Mouse (Mus musculus): Measurements from ENCODE around the gene Ston2. TPM values are rescaled to one million over a fixed set of nuclear protein-coding genes. Genes with fewer than 3 reads are reported as not detected.
A peak's percentile ranks its signal among the peaks of the same experiment; 100 is the strongest.

The Ston2 gene
- total and polyA plus RNA-seq, 2 experiments from 2014 or later, result 7.7 to 8.8 TPM

DNA sequence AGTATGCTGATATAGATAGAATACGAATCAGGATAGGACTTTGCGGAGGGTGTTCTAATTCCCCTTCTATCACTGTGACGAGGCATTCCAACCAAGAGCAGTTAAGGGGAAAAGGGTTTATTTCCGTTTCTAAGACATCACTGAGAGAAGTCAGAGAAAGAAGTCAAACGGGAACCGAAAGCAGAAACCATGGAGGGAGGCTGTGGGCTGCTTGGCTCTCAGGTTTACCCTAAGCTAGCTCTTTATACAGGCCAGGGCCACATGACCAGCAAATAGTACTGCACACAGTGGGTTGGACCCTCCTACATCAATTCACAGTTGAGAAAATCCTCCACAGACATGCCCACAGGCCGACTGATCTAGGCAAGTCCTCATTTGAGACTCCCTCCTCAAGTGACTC, 69.1 kb downstream of the Ston2 start:
- no peaks in the 10 kb centered on the region for H3K9me3 ChIP-seq (ENCODE audit: low read length)
- H3K4me1 ChIP-seq (ENCODE audit: insufficient read depth), result no peaks in the 10 kb centered on the region
- no peak for TF ChIP-seq CTCF (IDR thresholded peaks at IDR 0.05; ENCODE audit: low read depth)
- no peak overlapping the region for H3K9ac ChIP-seq
- ATAC-seq, result no peak
- no peaks in the 10 kb centered on the region for H3K36me3 ChIP-seq (ENCODE audit: insufficient read depth)
- no peaks in the 10 kb centered on the region for H3K27me3 ChIP-seq (ENCODE audit: insufficient read depth, low read length)
- WGBS, result 83% methylated on average over 7 of the region's 7 CpGs
- H3K4me2 ChIP-seq (ENCODE audit: low read depth), result no peak overlapping the region
- H3K4me3 ChIP-seq (ENCODE audit: low read depth, low read length), result no peak overlapping the region
- H3K27ac ChIP-seq (ENCODE audit: low read depth, low read length), result no peak overlapping the region
- no peak for DNase-seq

DNA sequence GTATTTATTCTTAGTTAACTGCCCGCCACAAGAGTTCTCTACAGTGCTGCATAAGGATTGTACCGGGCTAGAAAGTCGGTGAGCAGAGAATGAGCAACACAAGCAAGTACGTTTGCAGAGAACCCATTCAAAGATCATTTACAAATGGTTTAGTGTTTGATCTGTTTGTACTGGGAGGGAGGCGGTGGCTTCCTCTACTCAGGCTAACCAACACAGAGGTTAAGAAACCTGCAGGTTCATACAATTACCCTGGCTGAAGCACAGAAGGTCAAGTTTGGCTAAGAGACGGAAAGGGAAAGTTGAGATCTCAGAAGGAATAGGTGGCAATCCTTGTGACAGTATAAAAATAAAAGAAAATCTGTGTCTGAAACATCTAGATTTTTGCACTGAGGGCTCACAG, 72.5 kb downstream of the Ston2 start:
- Histone ChIP-seq H3K27me3 (ENCODE audit: insufficient read depth, low read length) (no peaks in the 10 kb centered on the region), H3K4me2 (ENCODE audit: low read depth) (no peak overlapping the region), H3K4me3 (ENCODE audit: low read depth, low read length) (no peak overlapping the region), H3K9ac (no peak overlapping the region), H3K4me1 (ENCODE audit: insufficient read depth) (0 out of 2 replicates have a peak, but pooled peaks cover 4% of the 10 kb centered on the region), H3K27ac (ENCODE audit: low read depth, low read length) (no peak overlapping the region), H3K36me3 (ENCODE audit: insufficient read depth) (no peaks in the 10 kb centered on the region), H3K9me3 (ENCODE audit: low read length) (no peaks in the 10 kb centered on the region)
- 70% methylated on average over 6 of the region's 6 CpGs for WGBS
- no peak for TF ChIP-seq CTCF (IDR thresholded peaks at IDR 0.05; ENCODE audit: low read depth)
- ATAC-seq, result no peak
- DNase-seq, result no peak

DNA sequence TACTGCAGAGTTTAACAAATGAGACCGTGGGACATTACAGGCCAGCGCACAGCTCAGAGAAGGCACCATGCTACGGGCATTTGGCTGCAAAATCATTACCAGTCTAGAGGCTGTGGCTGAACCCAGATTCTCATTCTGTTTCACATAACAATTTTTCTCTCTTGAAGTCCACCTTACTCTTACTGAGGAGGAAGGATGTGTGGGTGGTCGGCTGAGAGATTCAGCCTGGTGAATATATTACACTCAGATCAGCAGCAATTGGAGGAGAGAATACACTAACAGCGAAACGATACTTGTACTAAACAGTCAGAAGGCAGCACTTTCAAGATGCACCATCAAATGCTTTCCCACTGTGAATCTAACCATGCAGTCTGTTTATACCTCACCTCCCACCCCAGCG, 74.8 kb downstream of the Ston2 start:
- no peak for TF ChIP-seq CTCF (IDR thresholded peaks at IDR 0.05; ENCODE audit: low read depth)
- Histone ChIP-seq H3K9ac (no peak overlapping the region), H3K4me2 (ENCODE audit: low read depth) (no peak overlapping the region), H3K36me3 (ENCODE audit: insufficient read depth) (no peaks in the 10 kb centered on the region), H3K4me3 (ENCODE audit: low read depth, low read length) (no peak overlapping the region), H3K27me3 (ENCODE audit: insufficient read depth, low read length) (no peaks in the 10 kb centered on the region), H3K4me1 (ENCODE audit: insufficient read depth) (0 out of 2 replicates have a peak, but pooled peaks cover 4% of the 10 kb centered on the region), H3K27ac (ENCODE audit: low read depth, low read length) (no peak overlapping the region), H3K9me3 (ENCODE audit: low read length) (no peaks in the 10 kb centered on the region)
- 94% methylated on average over 7 of the region's 7 CpGs for WGBS
- no peak for DNase-seq
- ATAC-seq, result no peak

DNA sequence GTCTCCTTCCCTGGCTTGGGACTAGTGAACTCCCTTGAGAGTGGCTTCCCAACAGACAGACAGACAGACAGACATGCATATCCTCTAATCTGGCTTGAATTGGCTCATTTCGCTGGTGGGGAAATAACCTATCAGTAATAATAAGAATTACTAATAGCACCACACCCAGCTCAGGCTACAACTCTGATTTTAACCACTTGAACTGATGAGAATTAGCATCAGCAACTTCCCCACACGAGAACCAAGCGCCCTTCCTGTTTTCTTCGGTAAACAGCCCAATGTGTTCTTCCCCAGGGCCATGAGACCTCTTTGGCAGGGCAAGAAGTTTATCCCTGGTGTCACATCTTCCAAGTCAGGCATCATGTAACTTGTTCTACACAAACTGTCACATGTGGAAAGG, 76.5 kb downstream of the Ston2 start:
- Histone ChIP-seq H3K4me3 (ENCODE audit: low read depth, low read length) (no peak overlapping the region), H3K9ac (no peak overlapping the region), H3K4me1 (ENCODE audit: insufficient read depth) (0 out of 2 replicates have a peak, but pooled peaks cover 4% of the 10 kb centered on the region), H3K36me3 (ENCODE audit: insufficient read depth) (no peaks in the 10 kb centered on the region), H3K9me3 (ENCODE audit: low read length) (no peaks in the 10 kb centered on the region), H3K4me2 (ENCODE audit: low read depth) (no peak overlapping the region), H3K27ac (ENCODE audit: low read depth, low read length) (no peak overlapping the region), H3K27me3 (ENCODE audit: insufficient read depth, low read length) (no peaks in the 10 kb centered on the region)
- DNase-seq (no peak), ATAC-seq (no peak)
- TF ChIP-seq CTCF (IDR thresholded peaks at IDR 0.05; ENCODE audit: low read depth), result no peak
- 89% methylated on average over 4 of the region's 4 CpGs for WGBS

DNA sequence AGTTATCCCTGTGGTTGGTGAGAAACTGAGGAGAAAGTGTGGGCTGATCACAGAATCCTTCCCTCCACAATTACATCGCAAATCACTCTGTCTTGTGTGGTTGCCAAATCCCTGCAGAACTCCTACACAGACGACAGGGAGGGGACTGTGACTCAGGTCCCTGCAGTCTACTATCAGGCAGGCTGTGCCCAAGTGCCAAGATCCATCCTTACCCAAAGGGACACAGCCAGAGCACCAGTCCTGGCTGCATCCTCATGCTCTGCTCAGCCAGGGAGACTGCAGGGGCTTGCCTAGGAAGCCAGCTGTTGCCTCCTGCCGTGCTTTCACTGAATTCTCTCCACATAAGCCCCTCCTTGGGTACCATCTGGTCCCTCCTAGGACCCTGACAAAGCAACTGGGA, 77.3 kb downstream of the Ston2 start:
- Histone ChIP-seq H3K4me2 (ENCODE audit: low read depth) (no peak overlapping the region), H3K4me3 (ENCODE audit: low read depth, low read length) (no peak overlapping the region), H3K27me3 (ENCODE audit: insufficient read depth, low read length) (no peaks in the 10 kb centered on the region), H3K27ac (ENCODE audit: low read depth, low read length) (no peak overlapping the region), H3K4me1 (ENCODE audit: insufficient read depth) (0 out of 2 replicates have a peak, but pooled peaks cover 4% of the 10 kb centered on the region), H3K36me3 (ENCODE audit: insufficient read depth) (no peaks in the 10 kb centered on the region), H3K9me3 (ENCODE audit: low read length) (no peaks in the 10 kb centered on the region), H3K9ac (no peak overlapping the region)
- 17% methylated on average over 3 of the region's 3 CpGs for WGBS
- DNase-seq (peak; percentile 39), ATAC-seq (peak; percentile 67)
- TF ChIP-seq CTCF (IDR thresholded peaks at IDR 0.05; ENCODE audit: low read depth), result no peak

DNA sequence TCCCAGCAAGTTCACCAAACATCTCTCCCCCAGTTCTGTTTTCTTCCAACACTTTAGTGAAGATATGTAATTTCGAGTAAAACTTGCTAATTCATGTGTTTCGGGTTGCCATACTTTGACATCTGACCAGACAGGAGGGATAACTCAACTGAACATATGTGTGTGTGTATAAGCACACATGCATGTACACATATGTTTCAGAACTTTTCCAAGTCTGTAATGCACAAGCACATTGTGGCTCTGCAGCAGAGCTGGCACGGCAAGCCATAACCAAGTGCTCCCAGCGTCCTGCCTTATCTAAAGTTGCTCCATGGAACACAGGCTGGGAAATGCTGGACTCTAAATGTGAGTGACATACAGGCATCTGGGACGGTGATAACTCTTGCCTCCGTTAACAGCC, 78.6 kb downstream of the Ston2 start:
- 0 out of 2 replicates have a peak, but pooled peaks cover 4% of the 10 kb centered on the region for H3K4me1 ChIP-seq (ENCODE audit: insufficient read depth)
- no peaks in the 10 kb centered on the region for H3K27me3 ChIP-seq (ENCODE audit: insufficient read depth, low read length)
- H3K36me3 ChIP-seq (ENCODE audit: insufficient read depth), result no peaks in the 10 kb centered on the region
- H3K27ac ChIP-seq (ENCODE audit: low read depth, low read length), result no peak overlapping the region
- TF ChIP-seq CTCF (IDR thresholded peaks at IDR 0.05; ENCODE audit: low read depth), result no peak
- no peak overlapping the region for H3K9ac ChIP-seq
- ATAC-seq (peak; percentile 73), DNase-seq (peak; percentile 51)
- no peaks in the 10 kb centered on the region for H3K9me3 ChIP-seq (ENCODE audit: low read length)
- H3K4me3 ChIP-seq (ENCODE audit: low read depth, low read length), result no peak overlapping the region
- no peak overlapping the region for H3K4me2 ChIP-seq (ENCODE audit: low read depth)
- WGBS, result 64% methylated on average over 6 of the region's 6 CpGs

DNA sequence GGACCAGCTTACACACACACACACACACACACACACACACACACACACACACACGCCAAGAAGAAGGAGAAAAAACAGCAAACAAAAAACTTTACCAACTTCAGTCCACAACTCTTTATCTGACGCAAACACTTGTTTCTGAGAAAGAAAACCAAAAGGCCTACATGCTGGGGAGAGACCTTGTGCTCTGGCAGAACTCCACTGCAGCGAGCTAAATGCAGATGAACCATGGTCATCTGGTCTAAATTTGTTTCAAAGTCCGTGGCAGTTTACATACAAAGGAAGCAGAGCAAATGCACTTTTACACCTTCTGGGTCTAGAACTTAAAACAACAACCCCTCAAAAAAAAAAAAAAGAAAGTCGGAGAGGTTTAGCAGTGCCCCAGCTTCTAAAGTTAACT, 79.0 kb downstream of the Ston2 start:
- Histone ChIP-seq H3K27ac (ENCODE audit: low read depth, low read length) (no peak overlapping the region), H3K9me3 (ENCODE audit: low read length) (no peaks in the 10 kb centered on the region), H3K27me3 (ENCODE audit: insufficient read depth, low read length) (no peaks in the 10 kb centered on the region), H3K4me3 (ENCODE audit: low read depth, low read length) (no peak overlapping the region), H3K36me3 (ENCODE audit: insufficient read depth) (no peaks in the 10 kb centered on the region), H3K4me2 (ENCODE audit: low read depth) (no peak overlapping the region), H3K9ac (no peak overlapping the region), H3K4me1 (ENCODE audit: insufficient read depth) (0 out of 2 replicates have a peak, but pooled peaks cover 4% of the 10 kb centered on the region)
- no peak for TF ChIP-seq CTCF (IDR thresholded peaks at IDR 0.05; ENCODE audit: low read depth)
- ATAC-seq, result no peak
- 58% methylated on average over 5 of the region's 5 CpGs for WGBS
- DNase-seq, result no peak
